ENCODE assay signal across 27 mouse cellular contexts in genomic region chr13:44688140-44688539, GRCm38 (mm10). TPM values are rescaled to one million over a fixed set of nuclear protein-coding genes. Genes with fewer than 3 reads are reported as not detected.
A peak's percentile ranks its signal among the peaks of the same experiment; 100 is the strongest.
DNase-seq lines count a peak whose midpoint lies in the region; ATAC-seq and TF ChIP-seq lines count a peak whose summit lies in the region.
"Had no signal": no experiment of that assay in that cellular context is flagged by ENCODE, and none has a peak within 500 bp of the region (broad histone marks: within the 10 kb centered on the region; RNA-seq: fewer than 3 reads in every experiment).

No protein-coding gene starts in this region.

- no peak for TF ChIP-seq CTCF in ES-Bruce4 (IDR thresholded peaks at IDR 0.05; ENCODE audit: low read depth, low read length)

- peak; percentile 42; the same call in 1 of the 2 replicates for ATAC-seq in liver, embryonic 12.5 days
- ATAC-seq in liver, embryonic 11.5 days (replicated peaks; ENCODE audit: low FRiP score): no peak
- ATAC-seq: CD4-positive, CD25-positive, alpha-beta regulatory T cell, adult 4 months; forebrain, embryonic 15.5 days; forebrain, postnatal 0 days had no signal

- H3K36me3 ChIP-seq in liver, embryonic 12.5 days: no peaks in the 10 kb centered on the region
- H3K36me3 ChIP-seq in liver, embryonic 11.5 days (ENCODE audit: control insufficient read depth, insufficient read depth, low read length): no peaks in the 10 kb centered on the region
- H3K36me3 ChIP-seq in ES-Bruce4 (ENCODE audit: control insufficient read depth, insufficient read depth, low read length, poor library complexity, severe bottlenecking): no peaks in the 10 kb centered on the region
- no peaks in the 10 kb centered on the region for H3K36me3 ChIP-seq in ES-E14 (ENCODE audit: control insufficient read depth, insufficient read depth, low read length, poor library complexity, severe bottlenecking)
- H3K36me3 ChIP-seq: embryonic facial prominence, embryonic 13.5 days; embryonic facial prominence, embryonic 15.5 days; forebrain, embryonic 10.5 days; forebrain, embryonic 12.5 days; forebrain, embryonic 15.5 days had no signal

- H3K4me1 ChIP-seq in liver, embryonic 12.5 days: peaks cover 5% of the 10 kb centered on the region; the same call in 1 of the 2 replicates
- no peaks in the 10 kb centered on the region for H3K4me1 ChIP-seq in liver, embryonic 11.5 days (replicated peaks; ENCODE audit: control insufficient read depth, insufficient read depth, low read length)
- H3K4me1 ChIP-seq in ES-Bruce4 (ENCODE audit: control insufficient read depth, insufficient read depth, low read length) (peaks cover 2% of the 10 kb centered on the region), ES-E14 (ENCODE audit: control insufficient read depth in 2 of 2, insufficient read depth in 2 of 2, low read length in 2 of 2, poor library complexity in 1 of 2) (peaks cover 3 to 7% of the 10 kb centered on the region in 2 experiments; a peak in 3 of 4 replicates)
- H3K4me1 ChIP-seq: embryonic facial prominence, embryonic 13.5 days; embryonic facial prominence, embryonic 15.5 days; forebrain, embryonic 12.5 days; forebrain, embryonic 15.5 days had no signal

- 0 out of 2 replicates have a peak, but pooled peaks cover under 1% of the 10 kb centered on the region for H3K27me3 ChIP-seq in liver, embryonic 12.5 days (replicated peaks)
- H3K27me3 ChIP-seq in liver, embryonic 11.5 days (replicated peaks; ENCODE audit: control insufficient read depth, insufficient read depth, low read length): no peaks in the 10 kb centered on the region
- H3K27me3 ChIP-seq in ES-Bruce4 (ENCODE audit: control insufficient read depth, insufficient read depth, low read length, poor library complexity, severe bottlenecking): no peaks in the 10 kb centered on the region
- H3K27me3 ChIP-seq: CH12.LX; embryonic facial prominence, embryonic 13.5 days; embryonic facial prominence, embryonic 15.5 days; forebrain, embryonic 12.5 days; forebrain, embryonic 15.5 days had no signal

- H3K4me3 ChIP-seq in liver, embryonic 12.5 days: no peak overlapping the region
- no peak overlapping the region for H3K4me3 ChIP-seq in liver, embryonic 11.5 days (ENCODE audit: low read depth, low read length)
- H3K4me3 ChIP-seq in ES-Bruce4 (ENCODE audit: low read depth, low read length): no peak overlapping the region
- no peak overlapping the region for H3K4me3 ChIP-seq in ES-E14 (ENCODE audit: insufficient read depth in 1 of 2, low read depth in 1 of 2, low read length in 2 of 2, poor library complexity in 1 of 2, severe bottlenecking in 1 of 2)
- H3K4me3 ChIP-seq: embryonic facial prominence, embryonic 13.5 days; embryonic facial prominence, embryonic 15.5 days; erythroblast, embryonic 14.5 days; forebrain, embryonic 10.5 days; forebrain, embryonic 12.5 days; forebrain, embryonic 15.5 days had no signal

- no peak overlapping the region for H3K9ac ChIP-seq in liver, embryonic 12.5 days
- no peak overlapping the region for H3K9ac ChIP-seq in liver, embryonic 11.5 days (ENCODE audit: low read depth, low read length)
- no peak overlapping the region for H3K9ac ChIP-seq in ES-Bruce4 (ENCODE audit: low read depth, poor library complexity, severe bottlenecking)
- H3K9ac ChIP-seq in ES-E14 (ENCODE audit: insufficient read depth, low read depth, low read length, poor library complexity, severe bottlenecking): no peak overlapping the region; the same call in 1 of the 2 replicates
- H3K9ac ChIP-seq: embryonic facial prominence, embryonic 13.5 days; embryonic facial prominence, embryonic 15.5 days; forebrain, embryonic 12.5 days; forebrain, embryonic 15.5 days; forebrain, postnatal 0 days had no signal

- WGBS in liver, embryonic 12.5 days (ENCODE audit: insufficient replicate concordance): 61% methylated on average over 3 of the region's 3 CpGs
- 59% methylated on average over 3 of the region's 3 CpGs for WGBS in liver, embryonic 11.5 days

- no peak for TF ChIP-seq POLR2A in ES-Bruce4 (IDR thresholded peaks at IDR 0.05; ENCODE audit: insufficient read depth, low read length)

- H3K27ac ChIP-seq in liver, embryonic 12.5 days: no peak overlapping the region
- H3K27ac ChIP-seq in liver, embryonic 11.5 days (ENCODE audit: low read depth, low read length): no peak overlapping the region
- H3K27ac ChIP-seq in ES-Bruce4 (ENCODE audit: insufficient read depth, low read length): peak overlapping the region; percentile 30; the same call in 1 of the 2 replicates
- H3K27ac ChIP-seq in ES-E14 (ENCODE audit: insufficient read depth, low read depth, low read length, poor library complexity, severe bottlenecking): peak overlapping the region; percentile 41; the same call in 1 of the 2 replicates
- H3K27ac ChIP-seq: embryonic facial prominence, embryonic 13.5 days; embryonic facial prominence, embryonic 15.5 days; forebrain, embryonic 10.5 days; forebrain, embryonic 12.5 days; forebrain, embryonic 15.5 days had no signal

- DNase-seq in liver, embryonic 11.5 days (ENCODE audit: low spot score): no peak
- DNase-seq in ES-E14 (ENCODE audit: low read depth, low spot score): no peak
- DNase-seq in ZHBTc4 (ENCODE audit: low read depth, low spot score): peak; percentile 75
- DNase-seq in gastrocnemius, adult 18-20 months (ENCODE audit: low spot score): no peak
- no peak for DNase-seq in layer of hippocampus, postnatal 25 days (ENCODE audit: extremely low spot score in 1 of 2, low spot score in 1 of 2)
- DNase-seq: adrenal gland, adult 2 months; adrenal gland, postnatal 10 days; adrenal gland, postnatal 25 days; B cell, adult 2 months; cerebellum, adult 11 months; cerebellum, adult 18-20 months; cerebellum, adult 8-10 months; cerebellum, adult 9-11 months; cerebellum, postnatal 14 days; cerebellum, postnatal 36 days; embryo, embryonic 11 days; forebrain, postnatal 0 days had no signal

- no peaks in the 10 kb centered on the region for H3K9me3 ChIP-seq in liver, embryonic 12.5 days (replicated peaks)
- no peaks in the 10 kb centered on the region for H3K9me3 ChIP-seq in liver, embryonic 11.5 days (ENCODE audit: control insufficient read depth, low read length)
- H3K9me3 ChIP-seq in ES-Bruce4 (replicated peaks; ENCODE audit: control insufficient read depth, insufficient read depth, low read length, poor library complexity, severe bottlenecking) (no peaks in the 10 kb centered on the region), ES-E14 (ENCODE audit: control insufficient read depth, insufficient read depth, low read depth, low read length) (no peaks in the 10 kb centered on the region)
- H3K9me3 ChIP-seq: embryonic facial prominence, embryonic 13.5 days; embryonic facial prominence, embryonic 15.5 days; forebrain, embryonic 10.5 days; forebrain, embryonic 12.5 days; forebrain, embryonic 15.5 days had no signal

- H3K4me2 ChIP-seq in liver, embryonic 12.5 days: no peak overlapping the region
- no peak overlapping the region for H3K4me2 ChIP-seq in liver, embryonic 11.5 days
- H3K4me2 ChIP-seq: embryonic facial prominence, embryonic 13.5 days; embryonic facial prominence, embryonic 15.5 days; forebrain, embryonic 12.5 days; forebrain, embryonic 15.5 days had no signal

- TF ChIP-seq EP300 in ES-Bruce4 (IDR thresholded peaks at IDR 0.05; ENCODE audit: insufficient read depth, low read depth, low read length): 0 out of 2 replicates have a peak, but pooled peaks have one; percentile 64

- in situ Hi-C loops in ES-E14 (cut with MboI; ENCODE audit: low sequenced_read_pairs in 2 of 2, unreplicated experiment in 2 of 2): no loop called here

TF ChIP-seq in ES-E14, 5 proteins besides CTCF, POLR2A, EP300 and RAD21:
- TF ChIP-seq ZC3H11A (IDR thresholded peaks at IDR 0.05; ENCODE audit: borderline replicate concordance, low read depth, low read length) (no peak), MAFK (IDR thresholded peaks at IDR 0.05; ENCODE audit: insufficient read depth, low read depth, low read length) (0 out of 2 replicates have a peak, but pooled peaks have one; percentile 18), HCFC1 (IDR thresholded peaks at IDR 0.05; ENCODE audit: borderline replicate concordance, insufficient read depth, low read length) (no peak), CHD2 (IDR thresholded peaks at IDR 0.05; ENCODE audit: low read depth, low read length) (no peak), ZNF384 (IDR thresholded peaks at IDR 0.05; ENCODE audit: low read depth, low read length) (no peak)

RNA-seq across cellular contexts. Expression of gene Jarid2, which starts 41.1 kb away (rescaled TPM):
- polyA plus RNA-seq in liver, embryonic 12.5 days (2016; fragmentation: Nextera tagmentation; extraction: Ambion mirVana): 18.0 and 21.0 TPM in 2 replicates
- polyA plus RNA-seq in liver, embryonic 11.5 days (2014; fragmentation: Nextera tagmentation; extraction: Ambion mirVana): 19.2 and 19.6 TPM in 2 replicates
- 143 and 150 TPM in 2 replicates for polyA plus RNA-seq in ES-Bruce4 (2011; ENCODE audit: insufficient read depth, insufficient read length, low read depth, missing spikeins)
- total RNA-seq in ES-E14 (2012; rRNA removed): 190 and 195 TPM in 2 replicates
- total RNA-seq in gastrocnemius, adult 18-20 months (2021): 10 to 100 TPM; 17.4 to 20.0 TPM
- 10 to 100 TPM; 25.7 to 35.3 TPM for total RNA-seq in layer of hippocampus, postnatal 25 days (2021)

Comparison
In these comparisons a context has a peak if more than half of its experiments do, and no peak if none do; other contexts are left out.
1. H3K27ac ChIP-seq: peak in ES-Bruce4 (single experiment) and ES-E14 (single experiment); none in liver, embryonic 12.5 days (single experiment) and liver, embryonic 11.5 days (single experiment).